Mouse (Mus musculus): Measurements from ENCODE around the gene Zfp668. TPM values are rescaled to one million over a fixed set of nuclear protein-coding genes. Genes with fewer than 3 reads are reported as not detected.

The Zfp668 gene
- polyA plus RNA-seq, 1 experiment: 15.3 TPM

- TF ChIP-seq EP300 (IDR thresholded peaks at IDR 0.05; ENCODE audit: insufficient read depth, low read depth, low read length) (no peak), CTCF (IDR thresholded peaks at IDR 0.05; ENCODE audit: low read depth, low read length) (no peak), POLR2A (IDR thresholded peaks at IDR 0.05; ENCODE audit: insufficient read depth, low read length) (no peak)
- no peak overlapping the region for H3K9ac ChIP-seq (ENCODE audit: low read depth, poor library complexity, severe bottlenecking)
- H3K27ac ChIP-seq (ENCODE audit: insufficient read depth, low read length): no peak overlapping the region
- peaks cover 2% of the 10 kb centered on the region for H3K4me1 ChIP-seq (ENCODE audit: control insufficient read depth, insufficient read depth, low read length)
- H3K27me3 ChIP-seq (ENCODE audit: control insufficient read depth, insufficient read depth, low read length, poor library complexity, severe bottlenecking): no peaks in the 10 kb centered on the region
- no peaks in the 10 kb centered on the region for H3K36me3 ChIP-seq (ENCODE audit: control insufficient read depth, insufficient read depth, low read length, poor library complexity, severe bottlenecking)
- no peaks in the 10 kb centered on the region for H3K9me3 ChIP-seq (replicated peaks; ENCODE audit: control insufficient read depth, insufficient read depth, low read length, poor library complexity, severe bottlenecking)
- no peak overlapping the region for H3K4me3 ChIP-seq (ENCODE audit: low read depth, low read length)
These were observed 58.9 kb downstream of the Zfp668 start for GRCm38 (mm10) chr7:127817776-127818175.

GRCm38 (mm10) chr7:127817053-127817452 is 59.6 kb downstream of the Zfp668 start:
- H3K27ac ChIP-seq (ENCODE audit: insufficient read depth, low read length): no peak overlapping the region
- H3K9ac ChIP-seq (ENCODE audit: low read depth, poor library complexity, severe bottlenecking): no peak overlapping the region
- no peak for TF ChIP-seq POLR2A (IDR thresholded peaks at IDR 0.05; ENCODE audit: insufficient read depth, low read length)
- TF ChIP-seq EP300 (IDR thresholded peaks at IDR 0.05; ENCODE audit: insufficient read depth, low read depth, low read length): no peak
- no peak for TF ChIP-seq CTCF (IDR thresholded peaks at IDR 0.05; ENCODE audit: low read depth, low read length)
- no peak overlapping the region for H3K4me3 ChIP-seq (ENCODE audit: low read depth, low read length)
- H3K36me3 ChIP-seq (ENCODE audit: control insufficient read depth, insufficient read depth, low read length, poor library complexity, severe bottlenecking): no peaks in the 10 kb centered on the region
- H3K27me3 ChIP-seq (ENCODE audit: control insufficient read depth, insufficient read depth, low read length, poor library complexity, severe bottlenecking): no peaks in the 10 kb centered on the region
- H3K4me1 ChIP-seq (ENCODE audit: control insufficient read depth, insufficient read depth, low read length): peaks cover 2% of the 10 kb centered on the region
- no peaks in the 10 kb centered on the region for H3K9me3 ChIP-seq (replicated peaks; ENCODE audit: control insufficient read depth, insufficient read depth, low read length, poor library complexity, severe bottlenecking)

- Histone ChIP-seq H3K36me3 (ENCODE audit: control insufficient read depth, insufficient read depth, low read length, poor library complexity, severe bottlenecking) (no peaks in the 10 kb centered on the region), H3K4me1 (ENCODE audit: control insufficient read depth, insufficient read depth, low read length) (peaks cover 2% of the 10 kb centered on the region), H3K4me3 (ENCODE audit: low read depth, low read length) (no peak overlapping the region), H3K27ac (ENCODE audit: insufficient read depth, low read length) (no peak overlapping the region), H3K9me3 (replicated peaks; ENCODE audit: control insufficient read depth, insufficient read depth, low read length, poor library complexity, severe bottlenecking) (no peaks in the 10 kb centered on the region), H3K9ac (ENCODE audit: low read depth, poor library complexity, severe bottlenecking) (no peak overlapping the region; the same call in 1 of the 2 replicates), H3K27me3 (ENCODE audit: control insufficient read depth, insufficient read depth, low read length, poor library complexity, severe bottlenecking) (no peaks in the 10 kb centered on the region)
- no peak for TF ChIP-seq EP300 (IDR thresholded peaks at IDR 0.05; ENCODE audit: insufficient read depth, low read depth, low read length)
- TF ChIP-seq CTCF (IDR thresholded peaks at IDR 0.05; ENCODE audit: low read depth, low read length): peak; percentile 55
These were observed 60.4 kb downstream of the Zfp668 start for GRCm38 (mm10) chr7:127815954-127816821.

GRCm38 (mm10) chr7:127815116-127815665 is 61.4 kb downstream of the Zfp668 start:
- Histone ChIP-seq H3K4me1 (ENCODE audit: control insufficient read depth, insufficient read depth, low read length) (no peaks in the 10 kb centered on the region), H3K4me3 (ENCODE audit: low read depth, low read length) (no peak overlapping the region), H3K27me3 (ENCODE audit: control insufficient read depth, insufficient read depth, low read length, poor library complexity, severe bottlenecking) (no peaks in the 10 kb centered on the region), H3K9me3 (replicated peaks; ENCODE audit: control insufficient read depth, insufficient read depth, low read length, poor library complexity, severe bottlenecking) (no peaks in the 10 kb centered on the region), H3K36me3 (ENCODE audit: control insufficient read depth, insufficient read depth, low read length, poor library complexity, severe bottlenecking) (no peaks in the 10 kb centered on the region), H3K9ac (ENCODE audit: low read depth, poor library complexity, severe bottlenecking) (no peak overlapping the region), H3K27ac (ENCODE audit: insufficient read depth, low read length) (no peak overlapping the region)
- no peak for TF ChIP-seq POLR2A (IDR thresholded peaks at IDR 0.05; ENCODE audit: insufficient read depth, low read length)
- TF ChIP-seq CTCF (IDR thresholded peaks at IDR 0.05; ENCODE audit: low read depth, low read length): no peak

- Histone ChIP-seq H3K36me3 (ENCODE audit: control insufficient read depth, insufficient read depth, low read length, poor library complexity, severe bottlenecking) (no peaks in the 10 kb centered on the region), H3K9me3 (replicated peaks; ENCODE audit: control insufficient read depth, insufficient read depth, low read length, poor library complexity, severe bottlenecking) (no peaks in the 10 kb centered on the region), H3K4me1 (ENCODE audit: control insufficient read depth, insufficient read depth, low read length) (no peaks in the 10 kb centered on the region), H3K27ac (ENCODE audit: insufficient read depth, low read length) (no peak overlapping the region), H3K27me3 (ENCODE audit: control insufficient read depth, insufficient read depth, low read length, poor library complexity, severe bottlenecking) (no peaks in the 10 kb centered on the region), H3K9ac (ENCODE audit: low read depth, poor library complexity, severe bottlenecking) (0 out of 2 replicates have a peak overlapping the region, but pooled peaks have one; percentile 8), H3K4me3 (ENCODE audit: low read depth, low read length) (no peak overlapping the region; the same call in 1 of the 2 replicates)
- TF ChIP-seq POLR2A (IDR thresholded peaks at IDR 0.05; ENCODE audit: insufficient read depth, low read length): no peak
- TF ChIP-seq CTCF (IDR thresholded peaks at IDR 0.05; ENCODE audit: low read depth, low read length): no peak
- TF ChIP-seq EP300 (IDR thresholded peaks at IDR 0.05; ENCODE audit: insufficient read depth, low read depth, low read length): no peak
These were observed 62.2 kb downstream of the Zfp668 start for GRCm38 (mm10) chr7:127814241-127814921.

Measured in ES-Bruce4 (cell line).